Mouse (Mus musculus) adrenal gland, adult 8-10 months (tissue): ENCODE data around the gene Thap7. TPM values are rescaled to one million over a fixed set of nuclear protein-coding genes. Genes with fewer than 3 reads are reported as not detected.
"Not testable (repeated sequence)": the region's sequence is repeated elsewhere in the genome, so short reads cannot be mapped to it uniquely, and the experiment has no call there.

Source experiments
- DNase-seq: peaks from one replicate; pipeline ENCODE4 v3.0.0; 2022
- total RNA-seq, 4 experiments: library from RNA; stranded (reverse); gene quantifications; 2 replicates each; pipeline ENCODE4 v1.2.4; 2022

Gene Thap7
- total RNA-seq, result 10 to 100 TPM; 40.6 to 51.2 (median 45.5) TPM

DNA sequence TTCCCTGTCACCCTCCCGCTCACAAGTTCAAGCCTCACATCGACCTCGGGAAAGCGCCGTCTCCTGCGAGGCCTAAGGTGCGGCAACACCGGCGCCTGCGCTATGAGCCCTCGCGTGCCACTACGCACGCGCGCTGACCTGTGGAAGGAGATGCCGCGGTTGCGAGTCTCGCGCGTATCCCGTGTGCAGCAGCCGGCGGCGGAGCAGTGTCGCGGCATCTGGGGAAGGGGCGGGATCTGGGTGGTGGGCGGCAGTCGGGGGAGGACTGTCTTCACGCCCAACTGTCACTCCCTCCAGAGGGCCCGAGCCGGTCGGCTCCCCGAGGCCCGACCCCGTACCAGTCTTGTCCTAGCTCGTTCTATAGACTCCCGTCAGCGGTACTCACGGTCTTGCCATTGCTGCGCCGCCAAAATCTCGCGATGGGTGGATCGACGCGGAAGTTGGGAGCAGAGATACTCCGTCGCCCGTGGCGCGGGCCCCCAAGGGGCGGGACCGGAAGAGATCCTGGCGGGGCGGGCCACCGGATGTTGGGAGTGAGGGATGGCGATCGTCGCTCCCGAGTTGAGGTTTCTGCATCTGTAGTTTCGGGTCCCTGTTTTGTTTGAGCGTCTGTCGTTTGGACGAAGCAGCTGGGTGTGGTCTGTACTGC is at the start of gene Thap7:
Thap7 (minus strand) TSS at position 497 of the 649 bp plus-strand sequence.
- DNase-seq, result peak; percentile 95

GRCm38 (mm10) chr16:17576825-17577215 is 45.9 kb upstream of the Thap7 start:
- no peak for DNase-seq

GRCm38 (mm10) chr16:17575870-17576824 is 45.2 kb upstream of the Thap7 start:
- peak; percentile 42 for DNase-seq

- no peak for DNase-seq
Observed at GRCm38 (mm10) chr16:17566186-17566585, 35.2 kb upstream of the Thap7 start.

DNA sequence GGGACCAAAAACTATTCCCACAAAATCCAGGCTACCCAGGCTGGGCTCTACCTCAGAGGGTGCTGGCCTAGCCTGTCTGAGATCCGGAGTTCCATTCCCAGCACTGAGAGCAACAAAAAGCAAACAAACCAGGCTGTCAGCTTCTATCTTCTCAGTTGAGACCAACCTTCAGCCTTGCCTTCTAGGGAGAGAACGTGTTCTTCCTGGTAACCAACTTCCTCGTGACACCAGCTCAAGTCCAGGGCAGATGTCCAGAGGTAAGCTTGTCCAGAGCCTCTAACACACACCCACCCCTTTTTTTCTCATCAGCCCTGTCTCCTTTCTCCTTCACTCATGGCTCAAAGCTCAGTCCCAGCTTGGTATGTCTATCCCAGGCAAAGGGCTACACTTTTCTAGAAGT is 33.8 kb upstream of the Thap7 start:
- no peak for DNase-seq

DNA sequence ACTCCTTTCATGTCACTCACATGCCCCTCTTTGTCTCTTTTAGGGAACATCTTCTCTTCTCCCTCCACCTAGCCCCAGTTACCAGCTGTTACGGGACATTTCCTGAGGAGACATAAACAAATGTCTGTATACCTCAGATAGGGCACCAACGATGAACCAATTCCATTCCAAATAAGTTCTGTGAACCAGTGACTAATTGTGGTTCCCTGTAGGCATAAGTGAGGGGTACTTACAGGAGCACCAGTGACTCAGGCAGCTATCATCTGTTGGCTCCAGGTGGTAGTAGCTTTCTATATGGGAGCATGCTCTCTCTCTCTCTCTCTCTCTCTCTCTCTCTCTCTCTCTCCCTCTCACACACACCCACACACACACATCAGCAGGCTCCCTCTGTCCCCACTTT is 33.3 kb upstream of the Thap7 start:
- no peak for DNase-seq

DNA sequence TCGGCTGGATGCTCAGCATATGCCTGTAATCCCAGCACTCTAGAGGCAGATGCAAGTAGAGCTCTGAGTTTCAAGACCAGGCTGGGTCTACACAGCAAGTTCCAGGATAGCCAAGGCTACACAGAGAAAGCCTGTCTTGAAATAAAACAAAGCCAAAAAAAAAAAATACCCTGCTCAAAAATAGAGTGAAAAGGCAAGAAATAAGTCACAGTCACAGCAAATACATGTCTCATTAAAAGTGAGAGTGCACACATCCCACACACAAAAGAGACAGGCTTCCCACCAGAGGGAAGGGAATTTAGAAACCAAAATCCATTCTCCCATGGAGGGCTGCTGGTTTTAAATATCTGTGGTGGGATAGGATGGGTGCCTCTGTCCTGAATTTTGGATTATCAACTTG is 32.6 kb upstream of the Thap7 start:
- DNase-seq, result no peak

DNA sequence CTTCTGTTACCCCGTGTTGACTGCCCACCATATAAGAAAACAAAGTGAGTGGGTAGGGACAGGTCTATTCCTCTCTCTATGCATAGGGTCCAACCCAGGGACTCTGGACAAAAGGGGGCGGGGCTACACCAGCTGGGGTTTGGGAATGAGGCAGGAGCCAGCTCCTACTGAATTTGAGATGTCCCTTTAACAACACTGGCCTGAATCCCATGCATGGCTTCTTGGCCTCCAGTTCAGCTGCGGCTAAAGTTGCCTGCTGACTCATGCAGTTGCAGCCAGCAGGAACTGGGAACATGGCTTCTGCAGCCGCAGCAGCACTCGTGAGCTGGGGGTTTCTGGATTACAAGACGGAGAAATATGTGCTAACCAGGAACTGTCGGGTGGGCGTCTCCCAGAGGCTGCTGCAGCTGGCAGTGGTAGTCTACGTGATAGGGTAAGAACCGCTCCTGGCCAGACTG is 30.8 kb upstream of the Thap7 start, which contains the start of gene P2rx6:
P2rx6 (plus strand) TSS at position 135 of the 458 bp plus-strand sequence.
- peak; percentile 31 for DNase-seq

DNA sequence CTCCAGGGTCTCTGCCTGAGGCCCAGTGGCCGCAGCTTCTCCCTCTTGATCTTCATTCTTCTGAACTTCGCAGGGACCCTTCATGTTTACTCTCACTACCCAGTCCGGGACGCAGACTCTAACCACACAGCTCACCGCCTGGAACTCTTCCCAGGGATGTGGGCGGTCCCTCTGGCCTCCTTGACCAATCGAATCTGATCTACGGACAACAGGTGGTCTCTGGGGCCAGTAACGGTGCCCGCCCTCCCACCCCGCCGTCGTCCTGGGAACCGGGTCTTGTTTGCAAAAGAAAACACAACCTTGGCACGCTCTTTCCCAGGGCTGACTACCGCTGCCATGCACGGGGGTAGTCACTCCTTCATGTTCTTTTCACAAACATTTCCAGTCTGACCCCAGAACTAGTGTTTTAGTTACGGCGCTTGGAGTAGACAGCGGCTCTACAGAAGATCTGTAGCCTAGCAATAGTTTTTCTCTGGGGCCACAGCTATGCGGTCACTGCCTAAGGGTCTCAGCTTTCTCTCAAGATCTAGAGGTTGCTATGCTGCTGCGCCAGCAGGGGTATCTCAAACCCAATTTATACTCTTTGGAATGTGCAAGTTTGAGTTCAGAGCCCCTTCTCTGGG is 30.3 kb upstream of the Thap7 start, which contains the start of gene Lrrc74b:
Lrrc74b (minus strand) TSS at position 120 of the 623 bp plus-strand sequence.
- peak; percentile 38 for DNase-seq

DNA sequence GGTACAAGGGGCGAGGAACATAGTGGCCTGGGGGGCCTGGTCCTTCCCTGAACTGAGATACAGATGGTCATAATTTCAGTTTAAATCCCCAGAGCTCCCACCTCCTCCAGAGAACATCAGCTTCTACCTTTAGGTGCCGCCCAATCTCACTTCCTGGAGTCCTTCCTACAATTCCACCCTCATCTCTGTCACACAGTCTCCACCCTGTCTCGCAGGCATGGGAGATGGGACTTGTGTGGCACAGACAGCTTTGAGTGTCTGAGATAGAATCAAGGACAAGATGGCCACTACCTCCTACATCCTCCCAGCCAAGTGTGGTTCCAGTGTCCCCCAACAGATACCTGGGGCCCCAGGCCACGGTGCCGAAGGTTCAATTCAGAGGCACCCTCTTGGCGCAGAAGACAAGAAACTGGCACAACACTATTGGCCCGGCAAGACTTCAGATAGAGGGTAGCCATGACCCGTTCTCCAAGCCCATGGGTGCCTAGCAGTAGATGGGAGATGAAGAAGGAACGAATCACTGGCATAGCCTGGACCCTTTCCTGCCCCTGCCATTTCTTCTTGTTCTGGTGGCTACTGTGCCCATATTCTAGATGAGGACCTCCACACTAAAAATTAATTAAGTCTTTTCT is 28.6 kb upstream of the Thap7 start:
- DNase-seq, result no peak

DNA sequence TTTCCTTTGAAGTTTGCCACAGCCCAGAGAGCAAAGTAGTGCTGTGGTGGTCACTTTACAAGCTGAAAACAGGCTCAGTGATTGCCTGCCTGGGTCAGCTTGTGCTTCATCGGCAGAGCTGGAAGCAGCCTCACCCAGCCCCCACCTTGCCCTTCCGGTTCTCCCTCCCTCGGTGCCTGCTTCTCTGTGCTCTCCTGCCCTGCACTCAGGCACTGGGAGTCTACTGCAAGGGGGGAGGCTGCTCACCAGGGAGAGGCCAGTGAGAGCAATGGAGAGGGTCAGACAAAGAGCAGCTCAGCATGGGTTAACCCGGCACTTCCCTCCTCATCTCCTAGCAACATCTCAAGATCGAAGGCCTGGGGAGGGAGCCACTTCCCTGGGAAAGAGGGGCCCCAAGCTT is 27.9 kb upstream of the Thap7 start:
- DNase-seq, result no peak

- peak; percentile 46 for DNase-seq
Observed at GRCm38 (mm10) chr16:17557947-17558480, 27.1 kb upstream of the Thap7 start.

- DNase-seq, result no peak
Observed at GRCm38 (mm10) chr16:17556907-17557306, 26.0 kb upstream of the Thap7 start.

DNA sequence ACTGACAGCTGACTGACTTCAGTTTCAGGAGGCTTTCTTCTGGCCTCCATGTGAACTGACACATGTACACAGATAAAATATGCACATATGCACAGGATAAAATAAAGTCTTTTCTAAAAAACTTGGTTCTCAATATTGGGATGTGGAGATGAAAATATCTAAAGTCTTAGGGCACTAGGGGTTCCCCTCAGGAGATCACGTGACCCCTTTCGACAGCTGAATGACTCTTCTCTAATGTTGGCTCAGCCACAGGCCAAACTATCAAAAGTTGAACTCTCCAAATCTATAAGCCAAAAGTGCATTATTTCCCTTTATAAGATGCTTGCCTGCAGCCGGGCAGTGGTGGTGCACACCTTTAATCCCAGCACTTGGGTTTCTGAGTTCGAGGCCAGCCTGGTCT is 25.2 kb upstream of the Thap7 start:
- no peak for DNase-seq

- DNase-seq, result not testable (repeated sequence)
Observed at GRCm38 (mm10) chr16:17554702-17555101, 23.8 kb upstream of the Thap7 start.

GRCm38 (mm10) chr16:17553910-17554685 is 23.2 kb upstream of the Thap7 start:
- peak; percentile 20 for DNase-seq

- DNase-seq, result no peak
Observed at GRCm38 (mm10) chr16:17552837-17553236, 21.9 kb upstream of the Thap7 start.

DNA sequence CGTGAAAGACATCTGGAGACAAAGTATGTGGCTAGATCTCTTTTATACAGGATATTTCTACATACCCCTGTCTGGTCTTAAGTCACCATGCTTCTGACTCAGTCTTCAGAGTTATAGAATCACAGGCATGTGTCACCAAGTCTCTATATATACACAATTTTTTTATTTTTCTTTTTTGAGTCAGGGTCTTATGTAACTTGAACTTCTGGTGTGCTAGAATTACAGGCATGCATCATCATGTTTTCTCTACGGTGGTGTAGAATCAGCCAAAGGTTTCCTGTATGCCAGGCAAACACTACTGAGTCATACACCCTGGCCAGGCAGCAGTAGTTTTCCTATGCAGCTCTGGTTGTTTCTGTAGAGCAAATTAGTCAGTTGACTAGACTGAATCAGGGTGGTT is 11.7 kb upstream of the Thap7 start:
- no peak for DNase-seq

DNA sequence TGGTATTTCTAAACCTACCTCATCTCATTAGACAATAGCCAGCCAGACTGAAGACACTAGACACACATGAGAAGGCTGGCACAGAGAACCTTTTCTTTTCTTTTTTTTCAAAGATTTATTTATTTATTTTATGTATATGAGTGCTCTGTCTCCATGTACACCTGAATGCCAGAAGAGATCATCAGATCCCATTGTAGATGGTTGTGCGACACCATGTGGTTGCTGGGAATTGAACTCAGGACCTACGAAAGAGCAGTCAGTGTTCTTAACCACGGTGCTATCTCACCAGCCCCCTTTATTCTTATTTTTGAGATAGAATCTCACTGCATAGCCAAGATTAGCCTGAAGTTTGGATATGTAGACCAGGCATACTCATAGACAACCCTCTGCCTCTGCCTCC is 5.6 kb upstream of the Thap7 start:
- DNase-seq, result no peak

DNA sequence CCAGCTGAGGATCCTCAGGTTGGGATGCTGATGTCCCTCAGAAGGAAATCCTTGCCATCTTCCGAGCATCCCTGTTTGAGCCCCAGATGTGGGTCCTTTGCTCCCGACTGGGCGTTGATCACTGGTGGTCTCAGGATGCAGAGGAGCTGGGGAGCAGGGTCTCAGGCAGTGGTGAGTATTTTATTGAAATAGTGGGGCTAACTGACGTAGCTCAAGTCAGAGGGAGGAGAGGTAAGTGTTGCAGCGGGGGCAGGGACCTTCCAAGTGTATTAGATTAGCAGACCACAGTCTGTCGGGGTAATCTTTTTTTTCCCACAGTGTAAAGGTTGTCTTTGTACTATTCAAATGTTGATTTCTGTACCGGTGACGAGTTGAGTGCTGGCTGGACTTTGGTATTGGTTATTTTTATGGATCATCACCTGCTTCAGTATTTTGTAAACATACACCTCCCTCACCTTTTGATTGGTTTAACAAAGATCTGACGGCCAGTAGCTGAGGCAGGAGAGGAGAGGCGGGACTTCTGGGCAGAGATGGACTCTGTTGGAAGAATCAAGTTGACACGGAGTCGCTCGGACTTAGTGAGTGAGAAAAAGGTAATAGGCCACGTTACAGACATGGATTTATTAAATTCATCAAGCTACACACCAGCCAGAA is 1.9 kb upstream of the Thap7 start:
- no peak for DNase-seq

DNA sequence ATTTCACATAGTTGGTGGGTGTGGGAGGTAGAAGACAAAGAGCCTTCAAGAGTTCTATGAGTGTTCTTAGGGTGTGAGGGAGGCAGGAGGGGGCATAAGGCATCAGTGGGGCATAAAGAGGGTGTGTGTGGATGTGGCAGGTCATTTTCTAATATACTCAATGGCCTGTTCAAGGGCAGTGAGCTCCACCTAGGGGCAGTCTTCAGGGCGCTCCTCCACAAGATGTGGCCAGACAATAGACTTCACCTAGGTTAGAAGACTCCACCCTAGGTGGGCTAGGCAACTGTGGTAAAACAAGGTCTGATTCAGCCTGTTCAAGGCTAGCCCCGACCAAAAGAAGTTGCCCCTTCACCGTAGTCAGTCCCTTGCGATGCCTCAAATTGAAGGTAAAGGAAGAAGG is 1.3 kb upstream of the Thap7 start:
- DNase-seq, result no peak
